Mouse (Mus musculus) liver, adult 2 months (tissue): ENCODE measurements around the gene Sh3pxd2a. TPM values are rescaled to one million over a fixed set of nuclear protein-coding genes. Genes with fewer than 3 reads are reported as not detected.
"Not testable (repeated sequence)": the region's sequence is repeated elsewhere in the genome, so short reads cannot be mapped to it uniquely, and the experiment has no call there.

ENCODE experiments used
- DNase-seq: peaks from one replicate; pipeline ENCODE4 v3.0.0-alpha.2; 2011; ENCODE audit warnings: low read depth, low spot score; ENCODE audit errors: extremely low read depth
- H3K27ac ChIP-seq: fragments of 200-500 bp; replicated peaks from 2 replicates; pipeline ENCODE4 v1.5.1; 2012; ENCODE audit warnings: low read depth, mild to moderate bottlenecking, control low read depth, inconsistent platforms, low read length; ENCODE audit not compliant: insufficient read depth
- H3K27me3 ChIP-seq: fragments of 200-500 bp; 2 replicates; pipeline ENCODE4 v1.6.1; 2012; ENCODE audit warnings: mild to moderate bottlenecking, moderate library complexity, low read length, inconsistent platforms; ENCODE audit not compliant: control insufficient read depth, insufficient read depth
- H3K36me3 ChIP-seq: fragments of 200-500 bp; 2 replicates; pipeline ENCODE4 v1.6.1; 2012; ENCODE audit warnings: low read length, inconsistent platforms; ENCODE audit not compliant: control insufficient read depth, insufficient read depth
- H3K4me1 ChIP-seq: fragments of 200-500 bp; 2 replicates; pipeline ENCODE4 v1.6.1; 2011; ENCODE audit warnings: low read length; ENCODE audit not compliant: control insufficient read depth, insufficient read depth
- H3K4me3 ChIP-seq: fragments of 200-500 bp; 2 replicates; pipeline ENCODE4 v1.5.1; 2011; ENCODE audit warnings: low read depth, mild to moderate bottlenecking, control low read depth, low read length, moderate library complexity; ENCODE audit not compliant: insufficient read depth
- H3K79me2 ChIP-seq: fragments of 200-500 bp; 2 replicates; pipeline ENCODE4 v1.6.1; 2012; ENCODE audit warnings: inconsistent platforms, mild to moderate bottlenecking, low read length, moderate library complexity; ENCODE audit not compliant: control insufficient read depth, insufficient read depth
- H3K9ac ChIP-seq: fragments of 200-500 bp; 2 replicates; pipeline ENCODE4 v1.6.1; 2012; ENCODE audit warnings: low read depth, mild to moderate bottlenecking, control low read depth, inconsistent platforms, low read length
- CTCF ChIP-seq: fragments of 200-500 bp; IDR thresholded peaks from 2 replicates; pipeline ENCODE4 v1.5.1; 2011; ENCODE audit warnings: low read depth, low read length, control low read depth
- POLR2A ChIP-seq: fragments of 200-500 bp; IDR thresholded peaks from 2 replicates; pipeline ENCODE4 v1.6.1; 2011; ENCODE audit warnings: low read length, control low read depth; ENCODE audit not compliant: insufficient read depth; ENCODE audit errors: extremely low read depth
- WGBS: fragments of 180-500 bp; shearing (Covaris S2); methylation state at CpG from one replicate; pipeline ENCODE4 v1.1.7; 2018; 5-methylcytosine and 5-hydroxymethylcytosine counted together
- polyA plus RNA-seq: library from polyadenylated mRNA; depleted of rRNA; stranded (reverse); fragments of >200 nt; gene quantifications from 2 replicates; pipeline ENCODE4 v1.2.3, GENCODE M21; 2012
- total RNA-seq: library from RNA; depleted of rRNA; stranded (reverse); fragments of >200 nt; gene quantifications from 2 replicates; pipeline ENCODE4 v1.2.3, GENCODE M21; 2014

Sh3pxd2a gene
- total and polyA plus RNA-seq, 2 experiments: 4.2 to 10.0 TPM

- no peak for TF ChIP-seq POLR2A
- no peak for TF ChIP-seq CTCF
- Histone ChIP-seq H3K79me2 (peaks cover 4% of the 10 kb centered on the region; the same call in 1 of the 2 replicates), H3K9ac (no peak overlapping the region), H3K4me3 (no peak overlapping the region), H3K27ac (no peak overlapping the region), H3K36me3 (no peaks in the 10 kb centered on the region; the same call in 1 of the 2 replicates), H3K4me1 (peaks cover 13% of the 10 kb centered on the region), H3K27me3 (no peaks in the 10 kb centered on the region)
- DNase-seq: no peak
- 92% methylated on average over 18 of the region's 18 CpGs for WGBS
Measured at GRCm38 (mm10) chr19:47397882-47398671, 66.1 kb downstream of the Sh3pxd2a start.

GRCm38 (mm10) chr19:47395338-47395737, 68.9 kb downstream of the Sh3pxd2a start:
- no peaks in the 10 kb centered on the region for H3K79me2 ChIP-seq

GRCm38 (mm10) chr19:47394781-47395180, 69.4 kb downstream of the Sh3pxd2a start:
- H3K36me3 ChIP-seq, H3K27me3 ChIP-seq, DNase-seq, H3K79me2 ChIP-seq, H3K4me3 ChIP-seq, H3K27ac ChIP-seq, H3K4me1 ChIP-seq, H3K9ac ChIP-seq: not testable (repeated sequence)
- 88% methylated on average over 1 of the region's 1 CpGs for WGBS

More at GRCm38 (mm10) chr19:47395338-47395737, 68.9 kb downstream of the Sh3pxd2a start:
- DNase-seq: no peak
- no peaks in the 10 kb centered on the region for H3K4me1 ChIP-seq
- no peak overlapping the region for H3K27ac ChIP-seq
- WGBS: 37% methylated on average over 4 of the region's 4 CpGs
- no peaks in the 10 kb centered on the region for H3K27me3 ChIP-seq
- no peaks in the 10 kb centered on the region; the same call in 1 of the 2 replicates for H3K36me3 ChIP-seq
- H3K9ac ChIP-seq: no peak overlapping the region
- TF ChIP-seq CTCF: no peak
- no peak for TF ChIP-seq POLR2A
- H3K4me3 ChIP-seq: no peak overlapping the region

- no peaks in the 10 kb centered on the region; the same call in 1 of the 2 replicates for H3K4me1 ChIP-seq
Measured at GRCm38 (mm10) chr19:47390878-47391277, 73.3 kb downstream of the Sh3pxd2a start.

GRCm38 (mm10) chr19:47387887-47388286, 76.3 kb downstream of the Sh3pxd2a start:
- Histone ChIP-seq H3K4me3 (no peak overlapping the region), H3K27me3 (no peaks in the 10 kb centered on the region), H3K36me3 (no peaks in the 10 kb centered on the region), H3K4me1 (peaks cover 4% of the 10 kb centered on the region), H3K27ac (no peak overlapping the region), H3K9ac (no peak overlapping the region), H3K79me2 (peaks cover 8% of the 10 kb centered on the region; the same call in 1 of the 2 replicates)
- TF ChIP-seq CTCF: no peak
- no peak for TF ChIP-seq POLR2A
- WGBS: 80% methylated on average over 3 of the region's 3 CpGs
- DNase-seq: no peak

More at GRCm38 (mm10) chr19:47390878-47391277, 73.3 kb downstream of the Sh3pxd2a start:
- Histone ChIP-seq H3K9ac (no peak overlapping the region), H3K79me2 (no peaks in the 10 kb centered on the region; the same call in 1 of the 2 replicates), H3K27me3 (no peaks in the 10 kb centered on the region), H3K27ac (no peak overlapping the region), H3K4me3 (no peak overlapping the region), H3K36me3 (no peaks in the 10 kb centered on the region)
- WGBS: 92% methylated on average over 13 of the region's 13 CpGs
- no peak for DNase-seq
- no peak for TF ChIP-seq POLR2A
- TF ChIP-seq CTCF: no peak

- TF ChIP-seq CTCF (no peak), POLR2A (no peak)
- H3K79me2 ChIP-seq: peaks cover 8% of the 10 kb centered on the region; the same call in 1 of the 2 replicates
- H3K36me3 ChIP-seq: no peaks in the 10 kb centered on the region
- H3K4me1 ChIP-seq: peaks cover 4% of the 10 kb centered on the region
- no peak overlapping the region for H3K9ac ChIP-seq
- WGBS: 58% methylated on average over 6 of the region's 6 CpGs
- H3K27ac ChIP-seq: no peak overlapping the region
- H3K27me3 ChIP-seq: no peaks in the 10 kb centered on the region
- no peak overlapping the region for H3K4me3 ChIP-seq
- no peak for DNase-seq
Measured at GRCm38 (mm10) chr19:47387395-47387794, 76.8 kb downstream of the Sh3pxd2a start.
